Mouse (Mus musculus) erythroblast, embryonic 14.5 days (primary cell): Measurements from ENCODE around the gene Zfp462. TPM values are rescaled to one million over a fixed set of nuclear protein-coding genes. Genes with fewer than 3 reads are reported as not detected.

ENCODE experiments used
- H3K27me3 ChIP-seq: 2 replicates; pipeline ENCODE4 v1.6.1; 2012; ENCODE audit warnings: inconsistent platforms; ENCODE audit not compliant: control insufficient read depth
- H3K36me3 ChIP-seq: 2 replicates; pipeline ENCODE4 v1.6.1; 2012; ENCODE audit warnings: mild to moderate bottlenecking, inconsistent platforms; ENCODE audit not compliant: control insufficient read depth
- H3K4me1 ChIP-seq: 2 replicates; pipeline ENCODE4 v1.6.1; 2012; ENCODE audit warnings: inconsistent platforms; ENCODE audit not compliant: control insufficient read depth
- H3K4me3 ChIP-seq: replicated peaks from 2 replicates; pipeline ENCODE3; 2012; ENCODE audit warnings: moderate library complexity, mild to moderate bottlenecking, inconsistent platforms
- H3K9me3 ChIP-seq: 2 replicates; pipeline ENCODE4 v1.6.1; 2012; ENCODE audit warnings: low read length, inconsistent platforms, mixed read lengths; ENCODE audit not compliant: control insufficient read depth
- GATA1 ChIP-seq: IDR thresholded peaks from 2 replicates; pipeline ENCODE4 v1.6.1; 2012; ENCODE audit warnings: low read length, inconsistent platforms, mixed read lengths
- TAL1 ChIP-seq: IDR thresholded peaks from 3 replicates; pipeline ENCODE4 v1.6.1; 2012; ENCODE audit warnings: low read length, inconsistent platforms, mixed read lengths
- polyA plus RNA-seq: library from polyadenylated mRNA; stranded (reverse); fragments of >175 nt; gene quantifications from 2 replicates; pipeline ENCODE4 v1.2.3, GENCODE M21; 2012

Gene Zfp462
- polyA plus RNA-seq, 1 experiment, result not detected

GRCm38 (mm10) chr4:55077133-55077889 is 132.5 kb downstream of the Zfp462 start:
- Histone ChIP-seq H3K27me3 (no peaks in the 10 kb centered on the region), H3K4me3 (no peak overlapping the region), H3K9me3 (no peaks in the 10 kb centered on the region), H3K36me3 (no peaks in the 10 kb centered on the region), H3K4me1 (no peaks in the 10 kb centered on the region)
- TF ChIP-seq GATA1 (no peak), TAL1 (no peak)

DNA sequence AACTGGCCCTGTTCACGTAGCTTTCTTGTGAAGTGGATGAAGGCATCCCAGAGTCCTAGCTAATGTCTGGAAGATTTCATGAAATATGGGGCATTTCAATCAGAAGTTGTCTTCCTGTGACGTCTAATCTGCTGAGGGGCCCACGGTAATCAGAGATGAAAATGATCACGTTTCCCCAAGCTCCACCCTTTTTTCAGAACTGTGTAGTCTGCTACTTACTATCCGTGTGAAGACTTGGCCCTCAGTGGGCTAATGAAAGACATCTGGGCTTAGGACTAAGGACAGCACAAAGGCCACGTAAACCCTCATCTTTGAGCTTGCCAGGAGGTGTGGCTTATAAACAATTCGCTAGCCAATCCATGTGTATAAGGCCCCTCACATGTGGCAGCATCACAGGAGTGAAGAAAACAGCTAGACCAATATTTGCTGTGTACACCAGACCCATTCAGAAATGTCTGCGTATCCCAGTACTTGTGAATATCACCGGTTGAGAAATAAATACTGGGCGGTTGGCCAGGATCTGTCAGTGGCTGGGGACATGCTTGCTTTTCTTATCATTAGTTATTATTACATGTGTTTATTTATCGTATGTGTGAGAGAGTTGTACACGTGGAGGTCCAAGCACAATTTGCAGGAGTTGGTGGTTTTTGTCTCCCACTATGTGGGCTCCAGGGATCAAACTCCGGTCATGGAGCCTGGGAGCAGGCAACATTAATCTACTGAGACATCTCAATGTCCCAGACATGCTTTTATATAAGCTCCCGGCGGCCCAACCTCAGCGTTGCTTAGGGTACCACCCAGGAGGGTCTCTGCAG is 133.3 kb downstream of the Zfp462 start:
- Histone ChIP-seq H3K9me3 (no peaks in the 10 kb centered on the region), H3K4me1 (no peaks in the 10 kb centered on the region), H3K36me3 (no peaks in the 10 kb centered on the region), H3K4me3 (no peak overlapping the region), H3K27me3 (no peaks in the 10 kb centered on the region)
- TF ChIP-seq GATA1 (no peak), TAL1 (no peak)

DNA sequence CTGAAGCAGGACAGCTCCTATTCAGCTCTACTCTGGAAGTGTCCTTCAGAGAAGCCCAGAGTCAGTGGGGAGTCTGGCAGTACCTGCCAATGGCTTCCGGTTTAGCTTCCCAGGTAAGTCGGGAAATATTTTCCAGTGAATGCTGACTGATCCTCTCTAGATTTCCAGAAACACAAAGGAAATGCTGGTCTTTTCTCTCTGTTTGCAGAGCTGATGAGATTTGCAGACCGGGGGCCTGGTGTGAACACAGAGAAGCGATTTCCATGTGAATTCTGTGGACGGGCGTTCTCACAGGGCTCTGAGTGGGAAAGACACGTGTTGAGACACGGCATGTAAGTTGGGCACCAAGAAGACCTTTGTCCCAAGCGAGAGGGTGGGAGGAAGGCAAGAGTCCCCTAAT is 134.2 kb downstream of the Zfp462 start:
- H3K4me3 ChIP-seq, result no peak overlapping the region
- TF ChIP-seq TAL1, result no peak
- no peak for TF ChIP-seq GATA1
- no peaks in the 10 kb centered on the region for H3K4me1 ChIP-seq
- no peaks in the 10 kb centered on the region for H3K9me3 ChIP-seq
- H3K27me3 ChIP-seq, result no peaks in the 10 kb centered on the region
- H3K36me3 ChIP-seq, result no peaks in the 10 kb centered on the region

DNA sequence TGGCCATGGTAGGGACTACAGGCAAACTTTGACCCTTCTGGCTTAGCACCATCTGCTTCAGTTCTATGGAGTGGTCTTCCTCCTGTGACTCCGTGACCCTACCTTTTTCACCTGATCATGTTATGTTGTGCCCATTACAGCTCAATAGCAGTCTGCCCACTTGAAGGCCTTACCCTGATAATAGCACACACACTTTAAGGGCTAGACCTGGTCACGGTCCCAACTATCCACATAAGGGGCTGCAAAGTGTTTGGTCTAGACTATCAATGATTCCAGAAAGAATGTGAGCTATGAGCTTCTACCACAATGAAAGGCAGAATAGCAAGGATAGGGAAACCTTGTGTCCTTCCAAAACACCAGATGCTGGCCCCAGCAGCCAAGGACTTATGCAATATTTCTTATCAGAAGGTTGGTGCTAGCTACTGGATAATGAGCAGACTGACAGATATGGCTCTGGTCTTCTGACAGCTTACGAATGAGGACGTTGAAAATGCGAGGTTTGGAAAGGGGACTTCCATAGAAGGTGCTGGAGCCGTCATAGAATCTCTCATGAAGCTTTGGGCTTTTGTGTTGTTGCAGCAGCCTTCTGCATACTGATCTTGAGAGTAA is 139.3 kb downstream of the Zfp462 start:
- Histone ChIP-seq H3K27me3 (no peaks in the 10 kb centered on the region), H3K9me3 (no peaks in the 10 kb centered on the region), H3K36me3 (no peaks in the 10 kb centered on the region), H3K4me3 (no peak overlapping the region), H3K4me1 (no peaks in the 10 kb centered on the region)
- no peak for TF ChIP-seq GATA1
- TF ChIP-seq TAL1, result no peak

DNA sequence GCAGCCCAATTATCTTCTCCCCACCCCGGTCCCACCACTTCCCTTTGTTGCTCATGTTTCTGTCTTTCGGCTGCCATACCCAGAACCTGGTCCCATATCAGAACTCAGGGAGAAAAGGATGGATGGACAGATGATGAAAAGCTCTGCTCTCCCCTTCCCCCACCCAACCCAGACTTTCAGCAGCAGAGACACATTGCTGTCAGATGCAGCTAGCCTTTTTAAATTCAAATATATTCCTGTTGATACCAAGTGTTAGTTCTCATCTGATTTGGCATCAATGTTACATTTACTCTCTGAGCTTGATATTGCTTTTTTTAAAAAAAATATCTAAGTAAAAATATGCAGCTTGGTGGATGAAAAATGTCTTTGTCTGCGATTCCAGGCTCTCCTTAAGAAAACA is 143.3 kb downstream of the Zfp462 start:
- no peak overlapping the region for H3K4me3 ChIP-seq

GRCm38 (mm10) chr4:55088922-55089321 is 144.1 kb downstream of the Zfp462 start:
- TF ChIP-seq GATA1 (no peak), TAL1 (no peak)
- no peak overlapping the region for H3K4me3 ChIP-seq
- no peaks in the 10 kb centered on the region for H3K27me3 ChIP-seq
- H3K4me1 ChIP-seq, result no peaks in the 10 kb centered on the region
- H3K36me3 ChIP-seq, result no peaks in the 10 kb centered on the region
- H3K9me3 ChIP-seq, result no peaks in the 10 kb centered on the region

More for the DNA sequence above, 143.3 kb downstream of the Zfp462 start:
- TF ChIP-seq GATA1 (no peak), TAL1 (no peak)
- Histone ChIP-seq H3K4me1 (no peaks in the 10 kb centered on the region), H3K27me3 (no peaks in the 10 kb centered on the region), H3K36me3 (no peaks in the 10 kb centered on the region), H3K9me3 (no peaks in the 10 kb centered on the region)

DNA sequence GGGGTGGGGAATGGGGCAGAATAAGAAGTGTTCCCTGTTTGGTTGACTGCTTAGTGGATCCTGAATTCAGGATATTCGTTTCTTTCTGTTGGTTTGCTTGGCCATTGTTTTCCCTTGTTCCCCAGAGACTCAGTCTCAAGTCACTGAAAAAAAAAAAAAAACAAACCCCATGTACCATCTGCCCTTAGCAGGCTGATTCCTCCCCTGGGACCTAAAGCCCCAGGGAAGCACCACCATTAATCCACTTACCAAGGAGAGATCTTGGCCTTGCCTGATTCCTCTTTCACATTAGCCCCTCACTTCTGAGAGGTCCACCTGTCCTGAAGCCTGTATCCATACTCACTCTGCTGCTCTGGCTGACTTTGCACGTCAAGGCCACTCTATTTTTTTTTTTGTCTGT is 152.3 kb downstream of the Zfp462 start:
- Histone ChIP-seq H3K4me3 (no peak overlapping the region), H3K36me3 (no peaks in the 10 kb centered on the region), H3K27me3 (no peaks in the 10 kb centered on the region), H3K4me1 (no peaks in the 10 kb centered on the region), H3K9me3 (no peaks in the 10 kb centered on the region)
- TF ChIP-seq GATA1 (no peak), TAL1 (no peak)

DNA sequence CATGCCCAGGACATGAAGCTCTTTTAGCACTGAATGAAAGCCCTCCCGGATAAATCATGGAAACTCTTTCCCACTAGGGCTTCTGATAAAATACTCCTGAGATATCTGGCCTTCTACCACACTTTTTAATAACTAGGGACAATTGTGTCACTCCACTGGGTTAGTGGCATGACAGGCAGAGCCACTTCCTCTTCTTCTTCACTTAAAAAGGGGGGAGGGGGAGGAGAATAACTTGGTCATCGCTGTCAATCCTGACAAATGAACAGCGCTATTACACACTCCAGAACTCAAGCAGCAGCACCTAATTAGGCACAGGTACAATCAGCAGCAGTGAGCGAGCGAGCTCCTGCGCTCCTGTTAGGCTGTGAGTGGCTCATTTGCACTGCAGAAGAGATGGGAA is 153.5 kb downstream of the Zfp462 start:
- H3K4me1 ChIP-seq, result no peaks in the 10 kb centered on the region
- H3K36me3 ChIP-seq, result no peaks in the 10 kb centered on the region
- TF ChIP-seq TAL1, result no peak
- TF ChIP-seq GATA1, result no peak
- H3K9me3 ChIP-seq, result no peaks in the 10 kb centered on the region
- H3K4me3 ChIP-seq, result no peak overlapping the region
- H3K27me3 ChIP-seq, result no peaks in the 10 kb centered on the region

DNA sequence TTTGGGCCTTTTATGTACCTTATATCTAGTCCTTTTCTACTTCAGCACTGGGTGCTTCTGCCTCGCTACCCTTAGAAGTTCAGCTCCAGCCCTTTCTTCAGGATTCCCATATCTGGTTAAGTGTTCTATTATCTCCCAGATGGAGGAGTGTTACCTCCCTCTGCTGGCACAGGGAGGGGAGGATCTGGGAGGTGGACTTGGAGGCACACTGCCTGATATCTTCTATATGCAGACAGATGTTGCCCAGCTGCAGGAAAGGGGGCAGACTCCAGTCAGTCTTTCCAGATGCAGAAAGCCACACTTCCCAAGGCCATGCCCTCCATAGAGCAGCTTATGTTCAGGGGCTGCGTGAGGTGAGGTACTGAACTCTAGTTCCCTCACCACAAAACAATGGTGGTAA is 156.0 kb downstream of the Zfp462 start:
- H3K4me1 ChIP-seq, result no peaks in the 10 kb centered on the region
- H3K9me3 ChIP-seq, result peaks cover 2% of the 10 kb centered on the region; the same call in 1 of the 2 replicates
- no peak overlapping the region for H3K4me3 ChIP-seq
- no peaks in the 10 kb centered on the region for H3K27me3 ChIP-seq
- no peaks in the 10 kb centered on the region for H3K36me3 ChIP-seq
- TF ChIP-seq GATA1 (no peak), TAL1 (no peak)
